8 mouse cellular contexts compared by ENCODE assay signal in the genomic region with DNA sequence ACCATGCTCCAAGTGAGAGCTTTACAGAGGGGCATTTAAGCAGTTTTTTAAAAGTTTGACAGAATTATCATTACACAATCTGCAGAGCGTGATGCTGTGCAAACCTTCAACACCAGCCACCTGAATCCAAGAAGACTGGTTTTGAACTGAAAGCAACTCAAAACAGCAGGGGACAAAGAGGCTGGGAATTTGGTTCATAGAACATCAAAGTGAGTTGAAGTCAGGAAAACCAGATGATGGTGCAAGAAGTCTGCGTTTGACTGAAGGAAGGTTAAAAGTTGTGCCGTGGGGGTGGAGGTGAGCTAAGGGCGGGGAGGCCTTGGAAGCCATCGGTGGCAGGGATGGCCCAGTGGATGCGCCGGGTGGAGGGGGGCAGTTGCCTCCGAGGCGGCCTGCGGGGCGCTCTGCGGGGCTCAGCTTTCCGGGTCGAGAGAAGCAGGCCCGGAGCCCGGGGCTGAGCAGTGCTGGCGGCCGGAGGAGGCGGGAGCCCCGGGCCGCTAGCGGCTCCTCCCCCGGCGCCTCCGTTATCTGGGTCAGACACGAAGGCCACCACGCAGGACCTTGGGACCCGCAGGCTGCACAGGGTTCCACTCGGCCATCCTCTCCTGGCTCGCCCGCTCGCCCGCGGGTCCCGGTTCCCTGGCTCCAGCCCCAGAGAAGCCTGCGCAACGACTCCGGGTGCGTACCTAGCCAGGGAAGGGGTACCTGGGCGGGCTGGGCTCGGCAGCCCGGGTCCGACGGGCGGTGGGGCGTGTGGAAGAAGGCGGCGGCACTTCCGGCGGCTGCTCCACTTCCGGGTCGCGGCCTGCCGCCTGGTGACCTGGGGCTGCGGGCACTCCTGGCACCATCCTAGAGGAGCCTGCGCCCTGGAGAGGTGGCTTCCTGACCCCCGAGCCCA. TPM values are rescaled to one million over a fixed set of nuclear protein-coding genes. Genes with fewer than 3 reads are reported as not detected.
DNase-seq lines count a peak whose midpoint lies in the region; ATAC-seq lines count a peak whose summit lies in the region.

No protein-coding gene starts in this region.

- peak overlapping the region; percentile 70 for H3K4me2 ChIP-seq in intestine, embryonic 14.5 days (ENCODE audit: low read length)

- H3K27ac ChIP-seq in intestine, embryonic 14.5 days (ENCODE audit: low read depth), result peak overlapping the region; percentile 75

- H3K36me3 ChIP-seq in intestine, embryonic 14.5 days (ENCODE audit: control insufficient read depth, insufficient read depth, low read length), result no peaks in the 10 kb centered on the region

- 3% methylated on average over 40 of the region's 57 CpGs for WGBS in intestine, embryonic 14.5 days

- no peaks in the 10 kb centered on the region for H3K9me3 ChIP-seq in intestine, embryonic 14.5 days (ENCODE audit: control insufficient read depth, low read length)

- intact Hi-C loops in gastrocnemius, postnatal 14 days (cut with DNase I; ENCODE audit: low total_unique reads), result no loop called here
- intact Hi-C loops in left cerebral cortex, postnatal 14 days (cut with DNase I), result no loop called here

- peak overlapping the region; percentile 66 for H3K4me3 ChIP-seq in intestine, embryonic 14.5 days (ENCODE audit: low read depth, low read length)

- DNase-seq in adrenal gland, adult (ENCODE audit: inconsistent age in 2 of 2, low spot score in 1 of 2), result peak; percentile 90 to 97
- DNase-seq in embryo, embryonic 10 days (ENCODE audit: low spot score), result peak; percentile 75
- peak; percentile 77 for DNase-seq in gastrocnemius, postnatal 14 days
- peak; percentile 87 for DNase-seq in intestine, embryonic 14.5 days (ENCODE audit: low spot score)
- peak; percentile 49 to 62 for DNase-seq in left cerebral cortex, postnatal 14 days (ENCODE audit: low spot score in 2 of 2)
- peak; percentile 69 for DNase-seq in right cerebral cortex, postnatal 14 days
- peak; percentile 61 for DNase-seq in urinary bladder, postnatal 25 days (ENCODE audit: low spot score)

- H3K4me1 ChIP-seq in intestine, embryonic 14.5 days (replicated peaks; ENCODE audit: control insufficient read depth, insufficient read depth, low read length), result no peaks in the 10 kb centered on the region

- H3K27me3 ChIP-seq in intestine, embryonic 14.5 days (replicated peaks; ENCODE audit: control insufficient read depth, insufficient read depth, low read length), result no peaks in the 10 kb centered on the region

- ATAC-seq in intestine, embryonic 14.5 days (replicated peaks; ENCODE audit: low FRiP score, low TSS enrichment, low read depth), result peak; percentile 93
- peak; percentile 93 for ATAC-seq in megakaryocyte-erythroid progenitor cell, adult 5-6 weeks (replicated peaks; ENCODE audit: low FRiP score, low TSS enrichment, poor library complexity, severe bottlenecking)

- peak overlapping the region; percentile 84 for H3K9ac ChIP-seq in intestine, embryonic 14.5 days (ENCODE audit: low read length)

RNA-seq across cellular contexts. Expression of gene Rmdn2, which starts 3.3 kb away (rescaled TPM):
- 1 to 10 TPM; 6.7 to 6.9 TPM for total RNA-seq in gastrocnemius, postnatal 14 days (2021)
- 8.3 and 9.1 TPM in 2 replicates for polyA plus RNA-seq in intestine, embryonic 14.5 days (2014; fragmentation: Nextera tagmentation; extraction: Ambion mirVana)
- 10 to 100 TPM; 11.3 to 12.9 TPM for total RNA-seq in left cerebral cortex, postnatal 14 days (2021)
- total RNA-seq in megakaryocyte-erythroid progenitor cell, adult 5-6 weeks (2014; fragmentation: Nextera tagmentation), result 6.9 and 9.2 TPM in 2 replicates
- total RNA-seq in megakaryocyte-erythroid progenitor cell, adult 5-6 weeks (2017), result 9.4 and 10.4 TPM in 2 replicates

Comparison
In these comparisons a context has a peak if more than half of its experiments do, and no peak if none do; other contexts are left out.
1. Peak in every context shown above with its lines: DNase-seq, ATAC-seq, H3K4me3 ChIP-seq and H3K27ac ChIP-seq.